Mouse (Mus musculus): ENCODE data around the gene Vmn1r210. TPM values are rescaled to one million over a fixed set of nuclear protein-coding genes. Genes with fewer than 3 reads are reported as not detected.

Vmn1r210 gene
- polyA plus RNA-seq (2021; fragmentation: Nextera tagmentation), result not detected in 2 replicates
- long read RNA-seq, experiment 1, result 0 reads
- long read RNA-seq, experiment 2, result 0 reads

DNA sequence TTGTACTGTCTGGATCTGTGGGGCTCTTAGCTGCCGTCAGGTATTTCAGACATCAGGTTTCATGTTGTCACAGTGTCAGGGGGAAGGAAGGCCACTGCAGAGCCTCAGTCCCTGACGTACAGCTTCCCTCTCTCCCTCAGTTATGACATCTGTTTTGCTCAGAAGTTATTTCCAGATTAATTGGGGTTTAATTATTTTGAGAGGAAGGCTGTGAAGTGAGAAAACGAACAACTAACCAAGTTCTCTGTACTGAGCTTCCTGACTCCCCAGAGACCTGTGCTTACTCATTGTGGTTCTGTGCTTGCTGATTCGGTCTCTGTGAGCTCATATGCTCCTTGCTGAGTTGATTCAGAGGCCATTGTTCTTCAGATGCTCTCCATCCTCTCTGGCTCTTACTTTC is at the start of gene Vmn1r210:
TSS of gene Vmn1r210 (minus strand) at position 101 of the 400 bp plus-strand sequence.

DNA sequence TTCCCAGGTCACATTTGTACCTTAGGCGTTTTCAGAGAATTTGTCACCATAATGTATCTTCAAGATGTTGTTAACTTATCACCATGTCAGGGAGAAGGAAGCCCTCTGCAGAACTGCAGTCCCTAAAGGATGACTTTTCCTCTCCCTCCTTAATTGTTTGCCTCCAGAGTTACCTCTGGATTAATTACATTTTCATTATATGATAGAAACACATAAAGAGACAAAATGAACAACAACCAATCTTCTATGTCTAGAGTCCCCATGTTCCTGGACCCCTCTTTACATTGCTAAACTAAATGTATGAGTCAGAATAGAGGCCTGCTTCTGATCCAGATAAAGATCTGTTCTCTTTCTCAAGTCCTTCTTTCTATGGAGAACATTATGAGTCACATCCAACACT is 26.3 kb upstream of the Vmn1r210 start, which contains the start of gene Vmn1r211:
TSS of gene Vmn1r211 (minus strand) at position 101 of the 400 bp plus-strand sequence.

DNA sequence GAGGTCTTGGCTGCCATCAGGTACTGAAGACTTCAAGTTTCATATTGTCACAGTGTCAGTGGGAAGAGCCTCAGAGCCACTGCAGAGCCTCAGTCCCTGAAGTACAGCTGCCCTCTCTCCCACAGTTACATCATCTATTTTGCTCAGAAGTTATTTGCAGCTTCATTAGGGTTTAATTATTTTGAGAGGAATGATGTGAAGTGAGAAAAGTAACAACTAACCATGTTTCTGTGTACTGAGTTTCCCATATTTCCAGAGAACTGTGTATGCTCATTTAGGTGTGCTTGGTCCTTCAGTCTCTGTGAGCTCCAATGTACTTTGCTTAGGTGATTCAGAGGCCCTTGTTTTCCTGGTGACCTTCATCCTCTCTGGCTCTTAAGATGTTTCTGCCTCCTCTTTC is 21.6 kb downstream of the Vmn1r210 start, which contains the start of gene Vmn1r209:
TSS of gene Vmn1r209 (minus strand) at position 101 of the 400 bp plus-strand sequence.

DNA sequence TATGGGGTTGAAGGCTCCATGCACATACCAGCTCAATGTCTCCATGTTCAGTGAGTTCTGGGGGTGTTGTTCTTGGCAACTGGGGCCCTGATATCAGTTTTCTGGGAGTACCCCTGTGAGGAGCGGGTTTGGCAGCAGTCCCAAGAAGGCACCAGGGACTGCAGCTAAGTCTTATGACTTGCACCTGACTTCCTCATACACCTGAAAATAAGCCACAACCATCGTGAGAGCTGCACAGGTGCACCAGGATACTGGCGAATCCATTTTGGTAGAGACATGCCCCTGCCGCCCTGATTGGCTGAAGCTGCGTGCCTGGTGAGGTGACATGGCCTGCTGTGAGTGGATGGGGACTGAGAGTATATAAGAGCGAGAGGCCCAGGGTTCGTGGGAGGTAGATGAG is 53.8 kb downstream of the Vmn1r210 start, which contains the start of gene Vmn1r208:
TSS of gene Vmn1r208 (minus strand) at position 101 of the 400 bp plus-strand sequence.

Other genes starting within 250 kb of the Vmn1r210 start
- not detected in 2 replicates for gene Vmn1r205, start 238.3 kb downstream of the Vmn1r210 start, polyA plus RNA-seq (2021; fragmentation: Nextera tagmentation)
- gene Vmn1r206, start 207.1 kb downstream of the Vmn1r210 start, polyA plus RNA-seq (2021; fragmentation: Nextera tagmentation), result not detected in 2 replicates
- not detected in 2 replicates for gene Vmn1r207-ps, start 101.7 kb downstream of the Vmn1r210 start, polyA plus RNA-seq (2021; fragmentation: Nextera tagmentation)
- not detected in 2 replicates for gene Vmn1r208, start 53.9 kb downstream of the Vmn1r210 start, polyA plus RNA-seq (2021; fragmentation: Nextera tagmentation)
- gene Vmn1r209, start 21.7 kb downstream of the Vmn1r210 start, polyA plus RNA-seq (2021; fragmentation: Nextera tagmentation), result not detected in 2 replicates
- gene Vmn1r211, start 26.2 kb upstream of the Vmn1r210 start, polyA plus RNA-seq (2021; fragmentation: Nextera tagmentation), result not detected in 2 replicates
- not detected in 2 replicates for gene Vmn1r212, start 52.9 kb upstream of the Vmn1r210 start, polyA plus RNA-seq (2021; fragmentation: Nextera tagmentation)
- gene Vmn1r213, start 176.3 kb upstream of the Vmn1r210 start, polyA plus RNA-seq (2021; fragmentation: Nextera tagmentation), result not detected in 2 replicates
- not detected in 2 replicates for gene Vmn1r214, start 199.1 kb upstream of the Vmn1r210 start, polyA plus RNA-seq (2021; fragmentation: Nextera tagmentation)
- gene Vmn1r215, start 236.7 kb upstream of the Vmn1r210 start, polyA plus RNA-seq (2021; fragmentation: Nextera tagmentation), result not detected in 2 replicates